Mouse (Mus musculus) ES-E14 (cell line): ENCODE measurements around the gene Zfp36l2. TPM values are rescaled to one million over a fixed set of nuclear protein-coding genes. Genes with fewer than 3 reads are reported as not detected.

Source experiments
- DNase-seq: peaks from one replicate; pipeline ENCODE4 v3.0.0-alpha.2; 2013; ENCODE audit warnings: low read depth, low spot score
- H3K27ac ChIP-seq: 2 replicates; pipeline ENCODE4 v1.5.1; 2012; ENCODE audit warnings: low read depth, mild to moderate bottlenecking, low read length, moderate library complexity, mixed read lengths; ENCODE audit not compliant: poor library complexity, insufficient read depth, severe bottlenecking
- H3K36me3 ChIP-seq: 2 replicates; pipeline ENCODE4 v1.6.1; 2012; ENCODE audit warnings: mild to moderate bottlenecking, low read length, moderate library complexity, mixed read lengths; ENCODE audit not compliant: control insufficient read depth, poor library complexity, insufficient read depth, severe bottlenecking
- H3K4me1 ChIP-seq, 2 experiments: fragments of 150-350 bp in 1 of 2; sonication (generic) in 1 of 2; 2 replicates each; pipeline ENCODE4 v1.6.1; 2012; ENCODE audit warnings: low read length in 2 of 2, mild to moderate bottlenecking in 1 of 2, mixed read lengths in 1 of 2; ENCODE audit not compliant: control insufficient read depth in 2 of 2, insufficient read depth in 2 of 2, poor library complexity in 1 of 2
- H3K4me3 ChIP-seq, 2 experiments: fragments of 150-350 bp in 1 of 2; sonication (generic) in 1 of 2; 2 replicates each; pipeline ENCODE4 v1.5.1; 2012; ENCODE audit warnings: low read length in 2 of 2, low read depth in 1 of 2, mild to moderate bottlenecking in 1 of 2, mixed read lengths in 1 of 2; ENCODE audit not compliant: insufficient read depth in 1 of 2, poor library complexity in 1 of 2, severe bottlenecking in 1 of 2
- H3K9ac ChIP-seq: 2 replicates; pipeline ENCODE4 v1.6.1; 2012; ENCODE audit warnings: low read depth, mild to moderate bottlenecking, low read length, mixed read lengths; ENCODE audit not compliant: poor library complexity, insufficient read depth, severe bottlenecking
- H3K9me3 ChIP-seq: fragments of 150-350 bp; sonication (generic); 2 replicates; pipeline ENCODE4 v1.6.1; 2012; ENCODE audit warnings: low read depth, mild to moderate bottlenecking, low read length; ENCODE audit not compliant: control insufficient read depth, insufficient read depth
- CHD2 ChIP-seq: IDR thresholded peaks from 2 replicates; pipeline ENCODE4 v1.6.1; 2014; ENCODE audit warnings: mild to moderate bottlenecking, low read depth, low read length, inconsistent platforms
- HCFC1 ChIP-seq: IDR thresholded peaks from 2 replicates; pipeline ENCODE4 v1.6.1; 2012; ENCODE audit warnings: low read length, inconsistent platforms, borderline replicate concordance; ENCODE audit not compliant: insufficient read depth
- MAFK ChIP-seq: IDR thresholded peaks from 2 replicates; pipeline ENCODE4 v1.6.1; 2014; ENCODE audit warnings: mild to moderate bottlenecking, low read depth, low read length, inconsistent platforms; ENCODE audit not compliant: insufficient read depth
- ZC3H11A ChIP-seq: IDR thresholded peaks from 2 replicates; pipeline ENCODE4 v1.6.1; 2012; ENCODE audit warnings: low read depth, mild to moderate bottlenecking, inconsistent platforms, low read length, borderline replicate concordance
- ZNF384 ChIP-seq: IDR thresholded peaks from 2 replicates; pipeline ENCODE4 v1.6.1; 2012; ENCODE audit warnings: low read depth, low read length, inconsistent platforms
- in situ Hi-C, 2 experiments: fragments of 600-800 bp; cut with MboI; formaldehyde crosslinking; loops; one replicate each; pipeline ENCODE4 v1.15.1; 2025; ENCODE audit warnings: low sequenced_read_pairs in 2 of 2, inconsistent platforms in 1 of 2; ENCODE audit not compliant: unreplicated experiment in 2 of 2
- total RNA-seq: library from RNA; depleted of rRNA; stranded (reverse); fragments of 300-350 nt; gene quantifications from 2 replicates; pipeline ENCODE4 v1.2.3, GENCODE M21; 2012

Gene Zfp36l2
- total RNA-seq, 1 experiment, result 12.6 TPM

- 0 out of 4 replicates have a peak, but pooled peaks cover under 1 to 2% of the 10 kb centered on the region in 2 experiments for H3K4me1 ChIP-seq
- in situ Hi-C loops, result no loop called here
- H3K9ac ChIP-seq, result no peak overlapping the region
- H3K4me3 ChIP-seq, result no peak overlapping the region
- peaks cover 11% of the 10 kb centered on the region; the same call in 1 of the 2 replicates for H3K36me3 ChIP-seq
- TF ChIP-seq HCFC1 (no peak), MAFK (no peak), CHD2 (no peak), ZC3H11A (no peak), ZNF384 (no peak)
- DNase-seq, result no peak
- H3K27ac ChIP-seq, result no peak overlapping the region
- no peaks in the 10 kb centered on the region for H3K9me3 ChIP-seq
Measured at GRCm38 (mm10) chr17:84194282-84195002, 6.7 kb upstream of the Zfp36l2 start.

- Histone ChIP-seq H3K9me3 (no peaks in the 10 kb centered on the region), H3K9ac (no peak overlapping the region), H3K27ac (no peak overlapping the region), H3K4me1 (peaks cover 3 to 9% of the 10 kb centered on the region in 2 experiments; a peak in 1 of 4 replicates), H3K36me3 (peaks cover 11% of the 10 kb centered on the region; the same call in 1 of the 2 replicates), H3K4me3 (no peak overlapping the region)
- DNase-seq, result no peak
- in situ Hi-C loops, result no loop called here
- no peak for TF ChIP-seq MAFK
- TF ChIP-seq HCFC1, result no peak
- TF ChIP-seq ZC3H11A, result no peak
- TF ChIP-seq ZNF384, result no peak
- no peak for TF ChIP-seq CHD2
Measured at GRCm38 (mm10) chr17:84193411-84193810, 5.7 kb upstream of the Zfp36l2 start.

- no peak overlapping the region for H3K4me3 ChIP-seq
- TF ChIP-seq HCFC1 (no peak), MAFK (no peak), CHD2 (no peak), ZNF384 (no peak), ZC3H11A (no peak)
- no peak overlapping the region for H3K9ac ChIP-seq
- H3K36me3 ChIP-seq, result peaks cover 11% of the 10 kb centered on the region; the same call in 1 of the 2 replicates
- no peak for DNase-seq
- in situ Hi-C loops, result no loop called here
- H3K4me1 ChIP-seq, result peaks cover 3 to 9% of the 10 kb centered on the region in 2 experiments; a peak in 1 of 4 replicates
- H3K9me3 ChIP-seq, result no peaks in the 10 kb centered on the region
- H3K27ac ChIP-seq, result no peak overlapping the region
Measured at GRCm38 (mm10) chr17:84191946-84192345, 4.2 kb upstream of the Zfp36l2 start.

- no peak overlapping the region for H3K27ac ChIP-seq
- H3K36me3 ChIP-seq, result peaks cover 20% of the 10 kb centered on the region
- no peak overlapping the region for H3K4me3 ChIP-seq
- no peak overlapping the region for H3K9ac ChIP-seq
- no peak for DNase-seq
- in situ Hi-C loops, result no loop called here
- TF ChIP-seq ZC3H11A (peak; percentile 72; the same call in 1 of the 2 replicates), ZNF384 (no peak)
- H3K4me1 ChIP-seq, result peaks cover 3 to 9% of the 10 kb centered on the region in 2 experiments; a peak in 1 of 4 replicates
- no peaks in the 10 kb centered on the region for H3K9me3 ChIP-seq
Measured at GRCm38 (mm10) chr17:84190885-84191284, 3.1 kb upstream of the Zfp36l2 start.
